Mouse (Mus musculus): ENCODE measurements at regions not wholly inside any gene's neighbourhood (a gene's known extent, or its start where the extent isn't known, plus 50 kb on each side); places are given as distances from the start of the nearest gene placed in this dataset.

GRCm38 (mm10) chr4:22047730-22048455 is 116.8 kb downstream of the Faxc start:
- no peak for DNase-seq (ENCODE audit: low spot score in 2 of 2)

GRCm38 (mm10) chr4:22066785-22067433 is 135.8 kb downstream of the Faxc start:
- DNase-seq (ENCODE audit: low spot score in 2 of 2), result no peak

- no peak for DNase-seq (ENCODE audit: low spot score in 2 of 2)
Measured at GRCm38 (mm10) chr4:22067678-22068299, 136.7 kb downstream of the Faxc start.

GRCm38 (mm10) chr4:22088209-22088787 is 157.2 kb downstream of the Faxc start:
- no peak for DNase-seq (ENCODE audit: low spot score in 2 of 2)

GRCm38 (mm10) chr4:22089637-22090041 is 158.5 kb downstream of the Faxc start:
- DNase-seq (ENCODE audit: low spot score in 2 of 2), result no peak

GRCm38 (mm10) chr4:22090536-22090935 is 159.4 kb downstream of the Faxc start:
- DNase-seq (ENCODE audit: low spot score in 2 of 2), result no peak

GRCm38 (mm10) chr4:22092551-22092950 is 161.4 kb downstream of the Faxc start:
- DNase-seq (ENCODE audit: low spot score in 2 of 2), result no peak

- DNase-seq (ENCODE audit: low spot score in 2 of 2), result no peak
Measured at GRCm38 (mm10) chr4:22095257-22096031, 164.3 kb downstream of the Faxc start.

- no peak for DNase-seq (ENCODE audit: low spot score in 2 of 2)
Measured at GRCm38 (mm10) chr4:22098605-22099004, 167.5 kb downstream of the Faxc start.

- no peak for DNase-seq (ENCODE audit: low spot score in 2 of 2)
Measured at GRCm38 (mm10) chr4:22102478-22102877, 171.3 kb downstream of the Faxc start.

GRCm38 (mm10) chr4:22103001-22103587 is 172.0 kb downstream of the Faxc start:
- DNase-seq (ENCODE audit: low spot score in 2 of 2), result no peak

- DNase-seq (ENCODE audit: low spot score in 2 of 2), result no peak
Measured at GRCm38 (mm10) chr4:22106883-22107282, 175.8 kb downstream of the Faxc start.

- no peak for DNase-seq (ENCODE audit: low spot score in 2 of 2)
Measured at GRCm38 (mm10) chr4:22109410-22109809, 178.3 kb downstream of the Faxc start.

- DNase-seq (ENCODE audit: low spot score in 2 of 2), result no peak
Measured at GRCm38 (mm10) chr4:22110400-22110799, 179.3 kb downstream of the Faxc start.

GRCm38 (mm10) chr4:22112209-22112608 is 181.1 kb downstream of the Faxc start:
- no peak for DNase-seq (ENCODE audit: low spot score in 2 of 2)

- DNase-seq (ENCODE audit: low spot score in 2 of 2), result no peak
Measured at GRCm38 (mm10) chr4:22114451-22114850, 183.3 kb downstream of the Faxc start.

GRCm38 (mm10) chr4:22119877-22120276 is 188.7 kb downstream of the Faxc start:
- no peak for DNase-seq (ENCODE audit: low spot score in 2 of 2)

GRCm38 (mm10) chr4:22120953-22121352 is 189.8 kb downstream of the Faxc start:
- no peak for DNase-seq (ENCODE audit: low spot score in 2 of 2)

GRCm38 (mm10) chr4:22121397-22121796 is 190.3 kb downstream of the Faxc start:
- no peak for DNase-seq (ENCODE audit: low spot score in 2 of 2)

- no peak for DNase-seq (ENCODE audit: low spot score in 2 of 2)
Measured at GRCm38 (mm10) chr4:22124836-22125235, 193.7 kb downstream of the Faxc start.

- DNase-seq (ENCODE audit: low spot score in 2 of 2), result no peak
Measured at GRCm38 (mm10) chr4:22130511-22130910, 199.4 kb downstream of the Faxc start.
